Mouse (Mus musculus) E14TG2a.4 (cell line): ENCODE data around the gene Far1.
A peak's percentile ranks its signal among the peaks of the same experiment; 100 is the strongest.

Experiments
- H3K27me3 ChIP-seq: 2 replicates; pipeline ENCODE4 v1.6.1; 2014; ENCODE audit warnings: low read length, control low read depth; ENCODE audit not compliant: insufficient read depth
- H3K36me3 ChIP-seq: 2 replicates; pipeline ENCODE4 v1.6.1; 2014; ENCODE audit warnings: low read length, control low read depth; ENCODE audit not compliant: insufficient read depth
- H3K4me1 ChIP-seq: replicated peaks from 2 replicates; pipeline ENCODE4 v1.6.1; 2014; ENCODE audit warnings: low read depth, low read length, control low read depth
- H3K4me3 ChIP-seq: replicated peaks from 2 replicates; pipeline ENCODE4 v1.5.1; 2014; ENCODE audit warnings: mild to moderate bottlenecking, low read length
- H3K9me3 ChIP-seq: 2 replicates; pipeline ENCODE4 v1.6.1; 2014; ENCODE audit warnings: low read length, control low read depth
- CTCF ChIP-seq: conservative IDR thresholded peaks from 2 replicates; pipeline ENCODE4 v1.5.1; 2014; ENCODE audit warnings: low read length
- NANOG ChIP-seq: IDR thresholded peaks from 2 replicates; pipeline ENCODE4 v1.6.1; 2014; ENCODE audit warnings: borderline replicate concordance, low read length, mixed read lengths
- POU5F1 ChIP-seq: IDR thresholded peaks from 2 replicates; pipeline ENCODE4 v1.6.1; 2014; ENCODE audit warnings: low read length, borderline replicate concordance

Gene Far1

GRCm38 (mm10) chr7:113609027-113609705 is 95.5 kb downstream of the Far1 start:
- Histone ChIP-seq H3K36me3 (no peaks in the 10 kb centered on the region), H3K4me3 (no peak overlapping the region), H3K4me1 (no peaks in the 10 kb centered on the region), H3K9me3 (no peaks in the 10 kb centered on the region), H3K27me3 (no peaks in the 10 kb centered on the region)
- TF ChIP-seq CTCF (peak; percentile 19; the same call in 1 of the 2 replicates), POU5F1 (no peak)

GRCm38 (mm10) chr7:113612628-113613027 is 99.0 kb downstream of the Far1 start:
- H3K4me1 ChIP-seq: no peaks in the 10 kb centered on the region
- H3K27me3 ChIP-seq: no peaks in the 10 kb centered on the region
- no peak overlapping the region for H3K4me3 ChIP-seq

GRCm38 (mm10) chr7:113614198-113614927 is 100.7 kb downstream of the Far1 start:
- H3K9me3 ChIP-seq: no peaks in the 10 kb centered on the region
- H3K36me3 ChIP-seq: no peaks in the 10 kb centered on the region
- H3K4me3 ChIP-seq: no peak overlapping the region
- H3K27me3 ChIP-seq: no peaks in the 10 kb centered on the region
- no peak for TF ChIP-seq NANOG
- no peak for TF ChIP-seq CTCF
- TF ChIP-seq POU5F1: no peak
- H3K4me1 ChIP-seq: no peaks in the 10 kb centered on the region

More at GRCm38 (mm10) chr7:113612628-113613027, 99.0 kb downstream of the Far1 start:
- TF ChIP-seq CTCF: no peak
- TF ChIP-seq NANOG: no peak
- TF ChIP-seq POU5F1: no peak
- H3K9me3 ChIP-seq: no peaks in the 10 kb centered on the region
- no peaks in the 10 kb centered on the region for H3K36me3 ChIP-seq

DNA sequence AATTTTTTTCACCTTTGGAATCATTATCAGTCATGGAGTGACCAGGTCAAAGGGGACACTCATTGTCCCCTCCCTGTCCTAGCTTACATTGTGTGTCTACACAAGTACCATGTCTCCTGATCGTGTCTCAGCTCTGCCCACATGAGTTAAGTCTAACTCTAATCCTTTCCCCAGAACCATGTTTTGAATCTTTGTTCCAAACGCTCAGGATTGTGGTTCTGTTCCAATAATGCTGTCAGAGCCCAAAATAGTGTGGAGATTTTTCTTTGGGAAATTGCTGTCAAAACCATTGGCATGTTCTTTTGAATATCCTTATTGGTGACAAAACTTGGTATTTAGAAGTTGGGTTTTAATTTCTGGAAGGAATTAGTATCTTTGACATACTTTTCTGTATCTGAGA is 105.5 kb downstream of the Far1 start:
- Histone ChIP-seq H3K4me1 (0 out of 2 replicates have a peak, but pooled peaks cover 5% of the 10 kb centered on the region), H3K36me3 (no peaks in the 10 kb centered on the region), H3K9me3 (no peaks in the 10 kb centered on the region), H3K27me3 (no peaks in the 10 kb centered on the region; the same call in 1 of the 2 replicates), H3K4me3 (no peak overlapping the region)
- TF ChIP-seq CTCF: no peak
- TF ChIP-seq POU5F1: no peak
- TF ChIP-seq NANOG: no peak

GRCm38 (mm10) chr7:113619768-113620167 is 106.1 kb downstream of the Far1 start:
- no peak overlapping the region for H3K4me3 ChIP-seq
- H3K4me1 ChIP-seq: 0 out of 2 replicates have a peak, but pooled peaks cover 5% of the 10 kb centered on the region
- no peaks in the 10 kb centered on the region for H3K9me3 ChIP-seq
- H3K27me3 ChIP-seq: no peaks in the 10 kb centered on the region; the same call in 1 of the 2 replicates
- TF ChIP-seq NANOG (no peak), POU5F1 (no peak), CTCF (no peak)
- no peaks in the 10 kb centered on the region for H3K36me3 ChIP-seq
